Mouse (Mus musculus): ENCODE results near the gene Il17re. TPM values are rescaled to one million over a fixed set of nuclear protein-coding genes. Genes with fewer than 3 reads are reported as not detected.

Il17re gene
- polyA plus RNA-seq, 1 experiment from 2014 or later = 3.6 TPM

- H3K4me1 ChIP-seq = 0 out of 2 replicates have a peak, but pooled peaks cover 4% of the 10 kb centered on the region
- no peaks in the 10 kb centered on the region for H3K27me3 ChIP-seq (ENCODE audit: insufficient read depth, poor library complexity, severe bottlenecking)
- H3K36me3 ChIP-seq = peaks cover 24% of the 10 kb centered on the region
- H3K4me3 ChIP-seq = no peak overlapping the region
- DNase-seq (ENCODE audit: low spot score) = no peak
- no peaks in the 10 kb centered on the region for H3K9me3 ChIP-seq
- 81% methylated on average over 2 of the region's 2 CpGs for WGBS
- H3K27ac ChIP-seq = no peak overlapping the region
Observed at GRCm38 (mm10) chr6:113451839-113452238, 6.4 kb upstream of the Il17re start.

- WGBS = 48% methylated on average over 5 of the region's 5 CpGs
- H3K27me3 ChIP-seq (ENCODE audit: insufficient read depth, poor library complexity, severe bottlenecking) = peaks cover 9% of the 10 kb centered on the region; the same call in 1 of the 2 replicates
Observed at GRCm38 (mm10) chr6:113455007-113455406, 3.3 kb upstream of the Il17re start.

GRCm38 (mm10) chr6:113458635-113459034 is 351 bp downstream of the Il17re start:
- 47% methylated on average over 10 of the region's 10 CpGs for WGBS
- DNase-seq (ENCODE audit: low spot score) = no peak

More at GRCm38 (mm10) chr6:113455007-113455406, 3.3 kb upstream of the Il17re start:
- Histone ChIP-seq H3K27ac (no peak overlapping the region), H3K9me3 (no peaks in the 10 kb centered on the region), H3K4me1 (peaks cover 11% of the 10 kb centered on the region; the same call in 1 of the 2 replicates), H3K36me3 (no peaks in the 10 kb centered on the region), H3K4me3 (no peak overlapping the region)
- no peak for DNase-seq (ENCODE audit: low spot score)

GRCm38 (mm10) chr6:113464040-113464439 is 5.8 kb downstream of the Il17re start:
- H3K9me3 ChIP-seq = no peaks in the 10 kb centered on the region
- H3K27me3 ChIP-seq (ENCODE audit: insufficient read depth, poor library complexity, severe bottlenecking) = peaks cover 41% of the 10 kb centered on the region; the same call in 1 of the 2 replicates
- H3K4me1 ChIP-seq = peaks cover 2% of the 10 kb centered on the region
- no peak overlapping the region for H3K4me3 ChIP-seq
- WGBS = 71% methylated on average over 7 of the region's 7 CpGs
- DNase-seq (ENCODE audit: low spot score) = no peak
- H3K36me3 ChIP-seq = no peaks in the 10 kb centered on the region
- H3K27ac ChIP-seq = no peak overlapping the region

More at GRCm38 (mm10) chr6:113458635-113459034, 351 bp downstream of the Il17re start:
- Histone ChIP-seq H3K27ac (no peak overlapping the region), H3K27me3 (ENCODE audit: insufficient read depth, poor library complexity, severe bottlenecking) (peaks cover 9% of the 10 kb centered on the region; the same call in 1 of the 2 replicates), H3K4me1 (peaks cover 11% of the 10 kb centered on the region; the same call in 1 of the 2 replicates), H3K4me3 (no peak overlapping the region), H3K36me3 (no peaks in the 10 kb centered on the region), H3K9me3 (no peaks in the 10 kb centered on the region)

- H3K4me3 ChIP-seq = no peak overlapping the region
- H3K36me3 ChIP-seq = no peaks in the 10 kb centered on the region
- DNase-seq (ENCODE audit: low spot score) = no peak
- WGBS = 53% methylated on average over 5 of the region's 5 CpGs
- H3K27me3 ChIP-seq (ENCODE audit: insufficient read depth, poor library complexity, severe bottlenecking) = peaks cover 55% of the 10 kb centered on the region
- H3K27ac ChIP-seq = no peak overlapping the region
- H3K4me1 ChIP-seq = peaks cover 15% of the 10 kb centered on the region
- no peaks in the 10 kb centered on the region for H3K9me3 ChIP-seq
Observed at GRCm38 (mm10) chr6:113465602-113466001, 7.3 kb downstream of the Il17re start.

- 61% methylated on average over 3 of the region's 3 CpGs for WGBS
- no peak for DNase-seq (ENCODE audit: low spot score)
- Histone ChIP-seq H3K27ac (no peak overlapping the region), H3K4me1 (peaks cover 31% of the 10 kb centered on the region), H3K36me3 (no peaks in the 10 kb centered on the region), H3K27me3 (ENCODE audit: insufficient read depth, poor library complexity, severe bottlenecking) (peaks cover 79% of the 10 kb centered on the region), H3K4me3 (no peak overlapping the region), H3K9me3 (no peaks in the 10 kb centered on the region)
Observed at GRCm38 (mm10) chr6:113468512-113468911, 10.2 kb downstream of the Il17re start.

- Histone ChIP-seq H3K27ac (0 out of 2 replicates have a peak overlapping the region, but pooled peaks have one; percentile 65), H3K27me3 (ENCODE audit: insufficient read depth, poor library complexity, severe bottlenecking) (peaks cover 82% of the 10 kb centered on the region), H3K36me3 (no peaks in the 10 kb centered on the region), H3K9me3 (no peaks in the 10 kb centered on the region), H3K4me3 (peak overlapping the region; percentile 57), H3K4me1 (peaks cover 31% of the 10 kb centered on the region)
- WGBS = 6% methylated on average over 9 of the region's 9 CpGs
- DNase-seq (ENCODE audit: low spot score) = peak; percentile 88
Observed at GRCm38 (mm10) chr6:113469021-113469420, 10.7 kb downstream of the Il17re start.

GRCm38 (mm10) chr6:113469432-113469831 is 11.1 kb downstream of the Il17re start:
- H3K27ac ChIP-seq = peak overlapping the region; percentile 65
- no peaks in the 10 kb centered on the region for H3K36me3 ChIP-seq
- peak overlapping the region; percentile 57 for H3K4me3 ChIP-seq
- no peaks in the 10 kb centered on the region for H3K9me3 ChIP-seq
- 1% methylated on average over 31 of the region's 31 CpGs for WGBS
- H3K27me3 ChIP-seq (ENCODE audit: insufficient read depth, poor library complexity, severe bottlenecking) = peaks cover 82% of the 10 kb centered on the region
- peak; percentile 86 for DNase-seq (ENCODE audit: low spot score)
- H3K4me1 ChIP-seq = peaks cover 31% of the 10 kb centered on the region

GRCm38 (mm10) chr6:113471297-113471936 is 13.1 kb downstream of the Il17re start, which contains the start of gene Il17rc:
Gene Il17rc (plus strand): TSS chr6:113471427.
- Histone ChIP-seq H3K27ac (peak within 1 kb of the TSS; percentile 72), H3K9me3 (no peaks in the 10 kb centered on the region), H3K4me3 (peak within 1 kb of the TSS; percentile 44), H3K36me3 (no peaks in the 10 kb centered on the region), H3K27me3 (ENCODE audit: insufficient read depth, poor library complexity, severe bottlenecking) (peaks cover 73% of the 10 kb centered on the region), H3K4me1 (peaks cover 31% of the 10 kb centered on the region)
- DNase-seq (ENCODE audit: low spot score) = no peak
- WGBS = 21% methylated on average over 12 of the region's 12 CpGs

- WGBS = 61% methylated on average over 10 of the region's 10 CpGs
- H3K4me3 ChIP-seq = no peak overlapping the region
- peaks cover 31% of the 10 kb centered on the region for H3K4me1 ChIP-seq
- H3K27ac ChIP-seq = no peak overlapping the region
- no peak for DNase-seq (ENCODE audit: low spot score)
- H3K27me3 ChIP-seq (ENCODE audit: insufficient read depth, poor library complexity, severe bottlenecking) = peaks cover 75% of the 10 kb centered on the region
- no peaks in the 10 kb centered on the region for H3K9me3 ChIP-seq
- H3K36me3 ChIP-seq = no peaks in the 10 kb centered on the region
Observed at GRCm38 (mm10) chr6:113472061-113472460, 13.8 kb downstream of the Il17re start.

GRCm38 (mm10) chr6:113473246-113473645 is 15.0 kb downstream of the Il17re start:
- H3K27me3 ChIP-seq (ENCODE audit: insufficient read depth, poor library complexity, severe bottlenecking) = peaks cover 79% of the 10 kb centered on the region
- WGBS = 69% methylated on average over 2 of the region's 2 CpGs
- no peak overlapping the region for H3K4me3 ChIP-seq
- DNase-seq (ENCODE audit: low spot score) = no peak
- no peaks in the 10 kb centered on the region for H3K9me3 ChIP-seq
- peaks cover 31% of the 10 kb centered on the region for H3K4me1 ChIP-seq
- H3K27ac ChIP-seq = no peak overlapping the region
- no peaks in the 10 kb centered on the region for H3K36me3 ChIP-seq

GRCm38 (mm10) chr6:113473715-113474114 is 15.4 kb downstream of the Il17re start:
- H3K9me3 ChIP-seq = no peaks in the 10 kb centered on the region
- H3K27me3 ChIP-seq (ENCODE audit: insufficient read depth, poor library complexity, severe bottlenecking) = peaks cover 75% of the 10 kb centered on the region
- H3K4me1 ChIP-seq = peaks cover 31% of the 10 kb centered on the region
- 68% methylated on average over 6 of the region's 6 CpGs for WGBS
- DNase-seq (ENCODE audit: low spot score) = no peak
- no peaks in the 10 kb centered on the region for H3K36me3 ChIP-seq
- H3K27ac ChIP-seq = no peak overlapping the region
- H3K4me3 ChIP-seq = no peak overlapping the region

- WGBS = 49% methylated on average over 7 of the region's 7 CpGs
- no peak overlapping the region for H3K4me3 ChIP-seq
- H3K27ac ChIP-seq = no peak overlapping the region
- H3K4me1 ChIP-seq = peaks cover 13% of the 10 kb centered on the region
- H3K9me3 ChIP-seq = no peaks in the 10 kb centered on the region
- DNase-seq (ENCODE audit: low spot score) = no peak
- no peaks in the 10 kb centered on the region for H3K36me3 ChIP-seq
- peaks cover 75% of the 10 kb centered on the region for H3K27me3 ChIP-seq (ENCODE audit: insufficient read depth, poor library complexity, severe bottlenecking)
Observed at GRCm38 (mm10) chr6:113477353-113477752, 19.1 kb downstream of the Il17re start.

Measured in heart, embryonic 10.5 days (tissue).